14 mouse cellular contexts compared by ENCODE assay signal in genomic region chr1:180830175-180830574, GRCm38 (mm10). TPM values are rescaled to one million over a fixed set of nuclear protein-coding genes. Genes with fewer than 3 reads are reported as not detected.
A peak's percentile ranks its signal among the peaks of the same experiment; 100 is the strongest.
DNase-seq lines count a peak whose midpoint lies in the region; ATAC-seq and TF ChIP-seq lines count a peak whose summit lies in the region.
"Had no signal": no experiment of that assay in that cellular context is flagged by ENCODE, and none has a peak within 500 bp of the region (broad histone marks: within the 10 kb centered on the region; RNA-seq: fewer than 3 reads in every experiment).

No protein-coding gene starts in this region.

- H3K9me3 ChIP-seq in heart, embryonic 11.5 days (replicated peaks; ENCODE audit: control insufficient read depth, low read length), result no peaks in the 10 kb centered on the region
- H3K9me3 ChIP-seq: forebrain, embryonic 15.5 days; hindbrain, embryonic 12.5 days; midbrain, embryonic 12.5 days had no signal

- WGBS in heart, embryonic 11.5 days (ENCODE audit: insufficient replicate concordance), result 66% methylated on average over 11 of the region's 11 CpGs

- no peak overlapping the region for H3K4me3 ChIP-seq in heart, embryonic 11.5 days (ENCODE audit: low read depth, low read length)
- H3K4me3 ChIP-seq in bone marrow macrophage, adult 2 months (ENCODE audit: insufficient read depth, low read length), result peak overlapping the region; percentile 22
- H3K4me3 ChIP-seq: forebrain, embryonic 15.5 days; hindbrain, embryonic 12.5 days; left cerebral cortex, adult 2 months; midbrain, embryonic 12.5 days had no signal

- H3K36me3 ChIP-seq in heart, embryonic 11.5 days (ENCODE audit: control insufficient read depth, insufficient read depth, low read length), result no peaks in the 10 kb centered on the region
- H3K36me3 ChIP-seq: forebrain, embryonic 15.5 days; hindbrain, embryonic 12.5 days; midbrain, embryonic 12.5 days had no signal

- peak overlapping the region; percentile 41 for H3K4me2 ChIP-seq in heart, embryonic 11.5 days
- H3K4me2 ChIP-seq: forebrain, embryonic 15.5 days; hindbrain, embryonic 12.5 days; midbrain, embryonic 12.5 days had no signal

- ATAC-seq in heart, embryonic 11.5 days (replicated peaks; ENCODE audit: insufficient number of reproducible peaks, low FRiP score, low TSS enrichment), result peak; percentile 65
- ATAC-seq in frontal cortex, adult (ENCODE audit: low TSS enrichment), result no peak
- ATAC-seq: forebrain, embryonic 15.5 days had no signal

- H3K9ac ChIP-seq in heart, embryonic 11.5 days (ENCODE audit: low read depth, low read length), result no peak overlapping the region; the same call in 1 of the 2 replicates
- H3K9ac ChIP-seq: forebrain, embryonic 15.5 days; hindbrain, embryonic 12.5 days; midbrain, embryonic 12.5 days had no signal

- no peak for TF ChIP-seq CTCF in bone marrow macrophage, adult 2 months (IDR thresholded peaks at IDR 0.05; ENCODE audit: low read depth, low read length)

- DNase-seq in heart, postnatal 36 days, result no peak
- peak; percentile 40 for DNase-seq in CD4-positive, CD25-positive, alpha-beta regulatory T cell, adult 2 months (ENCODE audit: low read depth, low spot score)
- DNase-seq in liver, result peak; percentile 67
- no peak for DNase-seq in frontal cortex, postnatal 10 days (ENCODE audit: low spot score in 2 of 2)
- no peak for DNase-seq in layer of hippocampus, adult 9-11 months
- DNase-seq: adrenal gland, adult 8-10 months; cerebellum, postnatal 25 days had no signal

- peaks cover 12% of the 10 kb centered on the region for H3K4me1 ChIP-seq in heart, embryonic 11.5 days (ENCODE audit: control insufficient read depth, insufficient read depth, low read length)
- H3K4me1 ChIP-seq in bone marrow macrophage, adult 2 months (ENCODE audit: control insufficient read depth, insufficient read depth, low read length), result peaks cover 33% of the 10 kb centered on the region
- H3K4me1 ChIP-seq: forebrain, embryonic 15.5 days; hindbrain, embryonic 12.5 days; midbrain, embryonic 12.5 days had no signal

- H3K27me3 ChIP-seq in heart, embryonic 11.5 days (ENCODE audit: control insufficient read depth, insufficient read depth, low read length), result no peaks in the 10 kb centered on the region
- H3K27me3 ChIP-seq: forebrain, embryonic 15.5 days; hindbrain, embryonic 12.5 days; midbrain, embryonic 12.5 days had no signal

- TF ChIP-seq POLR2A in bone marrow macrophage, adult 2 months (IDR thresholded peaks at IDR 0.05; ENCODE audit: borderline replicate concordance, low read depth, low read length), result no peak

- intact Hi-C loops in heart, postnatal 36 days (cut with DNase I), result no loop called here

- no peak overlapping the region for H3K27ac ChIP-seq in heart, embryonic 11.5 days (ENCODE audit: low read depth, low read length)
- peak overlapping the region; percentile 37 for H3K27ac ChIP-seq in bone marrow macrophage, adult 2 months (ENCODE audit: insufficient read depth, low read depth, low read length)
- H3K27ac ChIP-seq: forebrain, embryonic 15.5 days; hindbrain, embryonic 12.5 days; left cerebral cortex, adult 2 months; midbrain, embryonic 12.5 days had no signal

RNA-seq across cellular contexts. Expression of gene H3f3a, which starts 16.4 kb away (rescaled TPM):
- 1,894 and 1,931 TPM in 2 replicates for polyA plus RNA-seq in heart, embryonic 11.5 days (2014; fragmentation: Nextera tagmentation; extraction: Ambion mirVana)
- 100 to 1,000 TPM; 457 to 506 TPM for total RNA-seq in heart, postnatal 36 days (2021)
- polyA plus RNA-seq in bone marrow macrophage, adult 2 months (2012; ENCODE audit: insufficient read depth, insufficient read length, missing spikeins), result 1,000 and 1,015 TPM in 2 replicates

RNA-seq across cellular contexts. Expression of gene Sde2, which starts 20.8 kb away (rescaled TPM):
- 24.1 and 32.7 TPM in 2 replicates for polyA plus RNA-seq in heart, embryonic 11.5 days (2014; fragmentation: Nextera tagmentation; extraction: Ambion mirVana)
- 10 to 100 TPM; 10.3 to 14.2 TPM for total RNA-seq in heart, postnatal 36 days (2021)
- polyA plus RNA-seq in bone marrow macrophage, adult 2 months (2012; ENCODE audit: insufficient read depth, insufficient read length, missing spikeins), result 17.0 and 20.2 TPM in 2 replicates

Comparison
In these comparisons a context has a peak if more than half of its experiments do, and no peak if none do; other contexts are left out.
1. DNase-seq: peak in CD4-positive, CD25-positive, alpha-beta regulatory T cell, adult 2 months (single experiment) and liver (single experiment); none in heart, postnatal 36 days (0 of 2), frontal cortex, postnatal 10 days (0 of 2) and layer of hippocampus, adult 9-11 months (single experiment).